Mouse (Mus musculus) heart, postnatal 0 days (tissue): ENCODE data around the gene Vgll4. TPM values are rescaled to one million over a fixed set of nuclear protein-coding genes. Genes with fewer than 3 reads are reported as not detected.

Experiments used
- ATAC-seq: fragments of 200-750 bp; cut with Nextera tagmentation; 2 replicates; pipeline ENCODE4 v1.8.0; 2017; ENCODE audit warnings: low read depth, moderate number of reproducible peaks, moderate library complexity; ENCODE audit not compliant: insufficient read depth
- DNase-seq: peaks from one replicate; pipeline ENCODE4 v3.0.0-alpha.2; 2016; ENCODE audit warnings: low spot score
- H3K27ac ChIP-seq: fragments of 300-500 bp; sonication (generic); 2 replicates; pipeline ENCODE4 v1.5.1; 2014; ENCODE audit warnings: low read depth, mild to moderate bottlenecking
- H3K27me3 ChIP-seq: fragments of 300-500 bp; sonication (generic); 2 replicates; pipeline ENCODE4 v1.6.1; 2014; ENCODE audit warnings: low read length, mixed read lengths; ENCODE audit not compliant: control insufficient read depth, insufficient read depth
- H3K36me3 ChIP-seq: fragments of 300-500 bp; sonication (generic); replicated peaks from 2 replicates; pipeline ENCODE4 v1.6.1; 2014; ENCODE audit warnings: low read length, mixed read lengths; ENCODE audit not compliant: control insufficient read depth, insufficient read depth
- H3K4me1 ChIP-seq: fragments of 300-500 bp; sonication (generic); 2 replicates; pipeline ENCODE4 v1.6.1; 2014; ENCODE audit warnings: antibody characterized with exemption; ENCODE audit not compliant: control insufficient read depth, insufficient read depth
- H3K4me2 ChIP-seq: fragments of 300-500 bp; sonication (generic); 2 replicates; pipeline ENCODE4 v1.6.1; 2014; ENCODE audit warnings: low read depth, mild to moderate bottlenecking, low read length, moderate library complexity
- H3K4me3 ChIP-seq: fragments of 300-500 bp; sonication (generic); 2 replicates; pipeline ENCODE4 v1.5.1; 2014; ENCODE audit warnings: low read depth, low read length
- H3K9ac ChIP-seq: fragments of 300-500 bp; sonication (generic); replicated peaks from 2 replicates; pipeline ENCODE4 v1.6.1; 2014; ENCODE audit warnings: low read depth, low read length, mixed read lengths
- H3K9me3 ChIP-seq: fragments of 300-500 bp; sonication (generic); replicated peaks from 2 replicates; pipeline ENCODE4 v1.6.1; 2016; ENCODE audit warnings: low read length; ENCODE audit not compliant: control insufficient read depth
- CTCF ChIP-seq: IDR thresholded peaks from 2 replicates; pipeline ENCODE4 v1.5.1; 2016; ENCODE audit warnings: antibody characterized with exemption, control low read depth, low read depth
- EP300 ChIP-seq: IDR thresholded peaks from 2 replicates; pipeline ENCODE4 v1.6.1; 2016; ENCODE audit warnings: antibody characterized with exemption, low read depth
- WGBS: fragments of 180-500 bp; shearing (Covaris S2); extraction: QIAGEN DNeasy Blood & Tissue Kit; methylation state at CpG from one replicate; pipeline ENCODE4 v1.1.7; 2014; 5-methylcytosine and 5-hydroxymethylcytosine counted together
- polyA plus RNA-seq: library from polyadenylated mRNA; unstranded; fragments of >200 nt; fragmentation: Nextera tagmentation; extraction: Ambion mirVana; gene quantifications from 2 replicates; pipeline ENCODE4 v1.2.1, GENCODE M21; 2015
- total RNA-seq: library from RNA; depleted of rRNA; stranded (reverse); fragments of >200 nt; gene quantifications from 2 replicates; pipeline ENCODE4 v1.2.3, GENCODE M21; 2014; ENCODE audit warnings: low replicate concordance

The Vgll4 gene
- total and polyA plus RNA-seq, 2 experiments from 2014 or later, result 38.8 to 52.2 TPM

DNA sequence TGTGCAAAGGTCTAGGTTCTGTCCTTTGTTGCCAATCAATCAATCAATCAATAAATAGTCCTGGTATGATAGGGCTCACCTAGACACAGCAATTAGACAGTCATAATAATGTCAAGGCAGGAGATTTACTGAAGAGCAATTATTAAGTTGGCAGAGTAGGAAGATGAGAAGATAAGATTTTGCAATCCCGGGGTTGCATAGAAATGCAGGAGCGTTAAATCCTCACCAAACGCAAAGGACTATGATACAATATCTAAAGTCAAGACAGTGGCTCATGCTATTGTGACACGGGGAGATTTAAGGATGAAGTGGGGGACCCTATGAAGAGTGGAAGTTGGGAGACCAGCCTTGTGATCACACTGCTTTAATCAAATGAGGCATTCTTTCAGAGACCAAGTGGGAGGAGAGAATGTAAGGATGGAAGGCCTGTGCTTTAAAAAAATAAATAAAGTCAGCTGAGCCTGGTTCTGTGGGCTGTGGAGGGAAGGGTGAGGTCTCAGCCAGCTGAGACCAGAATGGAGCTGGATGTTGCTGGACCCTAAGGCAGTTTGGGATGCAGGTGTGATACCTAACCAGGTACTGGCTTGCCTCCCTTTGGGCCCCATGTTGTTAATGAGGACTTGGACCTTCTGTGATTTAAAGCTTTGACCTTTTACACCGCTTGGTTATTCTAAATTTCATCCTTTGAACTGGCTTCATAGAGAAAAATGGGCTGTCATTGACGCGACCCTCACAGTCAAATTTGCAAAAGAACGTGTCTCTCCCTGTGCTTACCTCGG, 139.9 kb downstream of the Vgll4 start:
- no peaks in the 10 kb centered on the region for H3K36me3 ChIP-seq
- no peak overlapping the region for H3K4me2 ChIP-seq
- ATAC-seq, result no peak
- no peak overlapping the region for H3K27ac ChIP-seq
- H3K4me3 ChIP-seq, result no peak overlapping the region
- no peak overlapping the region for H3K9ac ChIP-seq
- DNase-seq, result no peak
- TF ChIP-seq CTCF (no peak), EP300 (no peak)
- H3K27me3 ChIP-seq, result no peaks in the 10 kb centered on the region
- H3K4me1 ChIP-seq, result peaks cover 3% of the 10 kb centered on the region; the same call in 1 of the 2 replicates
- WGBS, result 89% methylated on average over 9 of the region's 9 CpGs
- no peaks in the 10 kb centered on the region for H3K9me3 ChIP-seq

DNA sequence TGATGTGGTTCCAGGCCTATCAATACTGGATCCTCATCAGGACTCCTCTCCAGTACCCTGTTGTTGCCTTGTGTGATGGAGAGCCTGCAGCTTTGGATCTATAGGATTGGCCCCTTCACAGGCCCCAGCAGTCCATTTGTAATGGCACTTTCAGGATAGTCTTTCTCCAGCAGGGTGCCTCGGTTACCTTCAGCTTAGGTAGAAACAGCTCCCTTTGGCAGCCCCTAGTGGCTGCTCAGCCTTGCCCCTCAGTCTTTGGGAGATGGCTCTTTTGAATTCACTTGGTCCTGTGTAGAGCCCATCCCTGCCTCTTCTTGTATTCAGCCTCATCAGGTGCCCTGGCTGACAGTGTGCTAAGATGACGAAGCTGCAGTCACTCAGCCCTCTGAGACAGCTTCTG, 142.9 kb downstream of the Vgll4 start:
- no peak overlapping the region for H3K4me2 ChIP-seq
- peaks cover 3% of the 10 kb centered on the region; the same call in 1 of the 2 replicates for H3K9me3 ChIP-seq
- no peak for ATAC-seq
- H3K36me3 ChIP-seq, result no peaks in the 10 kb centered on the region
- no peak overlapping the region for H3K9ac ChIP-seq
- no peaks in the 10 kb centered on the region for H3K27me3 ChIP-seq
- no peak overlapping the region for H3K27ac ChIP-seq
- TF ChIP-seq EP300 (no peak), CTCF (no peak; the same call in 1 of the 2 replicates)
- WGBS, result 78% methylated on average over 2 of the region's 2 CpGs
- H3K4me3 ChIP-seq, result no peak overlapping the region
- H3K4me1 ChIP-seq, result peaks cover 5% of the 10 kb centered on the region; the same call in 1 of the 2 replicates
- no peak for DNase-seq

DNA sequence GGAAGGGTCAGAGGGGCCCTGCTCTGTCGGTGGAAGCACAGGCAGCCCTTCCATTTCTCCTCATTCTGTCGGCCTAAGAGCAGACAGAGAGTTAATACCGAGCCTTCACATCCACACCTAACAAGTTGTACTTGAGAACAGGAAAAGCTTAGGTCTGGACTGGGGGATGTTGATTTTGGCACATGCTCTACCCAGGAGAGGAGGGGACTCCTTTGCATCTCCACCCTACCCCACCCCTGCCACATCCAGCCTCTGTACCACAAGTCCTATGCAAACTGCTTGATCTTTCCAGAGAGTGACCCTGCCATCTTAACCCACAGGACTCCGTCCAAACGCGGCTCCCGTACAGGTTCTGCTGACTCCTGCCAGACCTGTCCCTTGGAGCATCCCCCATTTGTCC, 148.1 kb downstream of the Vgll4 start:
- WGBS, result 71% methylated on average over 7 of the region's 7 CpGs
- no peak overlapping the region for H3K4me2 ChIP-seq
- DNase-seq (peak; percentile 42), ATAC-seq (0 out of 2 replicates have a peak, but pooled peaks have one; percentile 43)
- H3K4me1 ChIP-seq, result peaks cover 12% of the 10 kb centered on the region
- peaks cover 3% of the 10 kb centered on the region; the same call in 1 of the 2 replicates for H3K9me3 ChIP-seq
- TF ChIP-seq EP300 (no peak), CTCF (no peak)
- no peak overlapping the region for H3K9ac ChIP-seq
- peak overlapping the region; percentile 78; the same call in 1 of the 2 replicates for H3K27ac ChIP-seq
- no peaks in the 10 kb centered on the region for H3K27me3 ChIP-seq
- no peaks in the 10 kb centered on the region for H3K36me3 ChIP-seq
- no peak overlapping the region for H3K4me3 ChIP-seq

DNA sequence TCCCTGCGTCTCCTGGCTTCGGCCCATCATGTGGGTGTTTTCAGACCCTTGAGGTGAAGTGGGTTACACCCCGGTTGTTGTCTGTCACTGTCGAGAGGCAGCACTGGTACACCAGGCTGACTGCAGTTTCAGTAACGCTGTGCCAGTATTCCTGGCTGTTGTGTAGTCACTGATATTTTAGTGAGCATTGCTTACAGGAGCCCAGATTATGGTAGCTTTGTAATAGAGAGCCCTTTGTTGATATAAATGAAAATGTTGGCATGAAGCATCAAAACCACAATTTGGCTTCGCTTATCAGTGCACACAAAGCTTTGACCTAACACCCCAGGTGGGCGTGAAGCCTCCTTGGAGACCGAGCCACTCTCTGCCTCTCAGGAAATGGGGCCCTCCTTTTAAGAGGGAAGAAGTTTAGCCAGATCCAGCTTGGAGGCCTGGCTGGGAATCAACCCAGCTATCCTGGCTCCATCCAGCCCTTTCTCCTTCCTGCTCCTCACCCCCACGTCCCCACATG, 149.8 kb downstream of the Vgll4 start:
- Histone ChIP-seq H3K36me3 (no peaks in the 10 kb centered on the region), H3K27ac (peak overlapping the region; percentile 78), H3K27me3 (no peaks in the 10 kb centered on the region), H3K4me3 (no peak overlapping the region), H3K9me3 (peaks cover 3% of the 10 kb centered on the region; the same call in 1 of the 2 replicates), H3K4me2 (no peak overlapping the region), H3K4me1 (peaks cover 12% of the 10 kb centered on the region), H3K9ac (no peak overlapping the region)
- no peak for DNase-seq
- 46% methylated on average over 9 of the region's 9 CpGs for WGBS
- ATAC-seq, result peak; percentile 10; the same call in 1 of the 2 replicates
- TF ChIP-seq CTCF (no peak), EP300 (peak; percentile 71)

DNA sequence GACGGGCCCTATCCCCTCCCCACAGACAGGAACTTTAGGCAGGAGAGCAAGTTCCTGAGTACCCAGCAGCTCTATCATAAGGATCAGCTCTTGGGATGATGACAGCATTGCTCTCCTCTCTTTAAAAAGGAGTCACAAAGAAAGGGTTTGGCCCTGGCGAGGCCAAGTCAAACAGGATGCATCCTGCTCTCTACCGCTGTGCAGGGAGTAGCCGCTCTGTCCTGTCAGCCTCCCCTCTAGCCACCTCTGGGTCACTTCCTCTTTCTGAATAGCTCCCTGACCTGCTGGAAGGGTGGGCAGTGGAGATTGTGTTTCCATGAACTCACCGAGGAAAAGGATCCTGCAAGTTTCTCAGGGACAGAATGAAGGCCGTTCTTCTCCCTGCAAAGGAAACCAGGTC, 151.3 kb downstream of the Vgll4 start:
- H3K9me3 ChIP-seq, result peaks cover 3% of the 10 kb centered on the region; the same call in 1 of the 2 replicates
- H3K4me2 ChIP-seq, result 0 out of 2 replicates have a peak overlapping the region, but pooled peaks have one; percentile 7
- H3K4me3 ChIP-seq, result no peak overlapping the region
- no peak for TF ChIP-seq CTCF
- 0 out of 2 replicates have a peak, but pooled peaks have one; percentile 78 for TF ChIP-seq EP300
- DNase-seq (peak; percentile 72), ATAC-seq (peak; percentile 81)
- H3K4me1 ChIP-seq, result peaks cover 12% of the 10 kb centered on the region
- H3K36me3 ChIP-seq, result no peaks in the 10 kb centered on the region
- WGBS, result 53% methylated on average over 6 of the region's 6 CpGs
- no peaks in the 10 kb centered on the region for H3K27me3 ChIP-seq
- H3K9ac ChIP-seq, result no peak overlapping the region
- peak overlapping the region; percentile 82 for H3K27ac ChIP-seq
